Mouse (Mus musculus) embryo, embryonic 10.5 days (tissue): ENCODE results near the gene Gm49387.
A peak's percentile ranks its signal among the peaks of the same experiment; 100 is the strongest.

Source experiments
- DNase-seq: peaks from one replicate; pipeline ENCODE4 v3.0.0-alpha.2; 2015; ENCODE audit warnings: low spot score

Gene Gm49387

DNA sequence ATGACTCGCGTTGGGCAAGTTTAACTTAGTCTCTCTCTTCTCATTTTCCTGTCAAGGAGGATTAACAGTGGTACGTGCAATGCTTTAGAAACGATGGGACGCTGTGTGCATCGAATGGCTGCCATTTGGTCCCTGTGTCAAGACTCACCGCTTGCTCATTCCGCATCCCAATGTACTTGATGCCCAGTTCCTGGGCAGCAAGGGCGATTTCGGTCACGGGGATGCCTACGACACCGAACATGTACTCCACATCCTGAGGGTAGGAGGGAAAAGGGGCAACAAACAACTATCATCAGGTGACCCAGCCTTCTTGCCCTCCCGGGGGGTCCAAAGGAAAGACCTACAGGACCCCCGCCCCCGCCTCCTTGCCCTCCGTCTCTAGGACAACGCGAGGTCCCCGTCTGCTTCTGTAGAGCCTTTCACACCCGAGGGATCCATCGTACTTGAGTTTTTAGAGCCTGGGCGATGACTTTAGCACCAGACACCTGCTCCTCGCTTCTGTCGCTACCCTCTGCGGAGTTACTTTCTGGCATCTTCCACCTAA lies at the start of gene Gm49387:
Gene Gm49387 (minus strand): TSS at position 533 of the 544 bp plus-strand sequence.
- DNase-seq: no peak

DNA sequence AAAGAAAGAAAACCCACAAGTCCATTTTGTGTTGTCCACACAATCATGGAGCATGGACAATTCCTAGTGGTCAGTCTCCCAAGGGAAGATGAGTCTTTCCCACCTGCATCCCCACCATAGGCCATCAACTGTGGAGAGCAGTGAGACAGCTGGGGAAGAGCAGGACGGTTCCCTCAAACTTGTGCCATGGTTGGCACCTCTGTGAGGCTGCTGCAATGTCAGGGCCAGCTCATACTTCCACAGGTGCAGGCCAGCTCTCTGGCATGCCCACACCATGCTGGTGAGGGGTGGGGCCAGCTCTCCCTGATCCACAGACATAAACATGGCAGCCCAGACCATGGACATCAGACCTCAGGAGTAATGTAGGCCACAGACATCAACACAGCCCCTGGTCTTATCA lies 45.6 kb upstream of the Gm49387 start:
- no peak for DNase-seq

DNA sequence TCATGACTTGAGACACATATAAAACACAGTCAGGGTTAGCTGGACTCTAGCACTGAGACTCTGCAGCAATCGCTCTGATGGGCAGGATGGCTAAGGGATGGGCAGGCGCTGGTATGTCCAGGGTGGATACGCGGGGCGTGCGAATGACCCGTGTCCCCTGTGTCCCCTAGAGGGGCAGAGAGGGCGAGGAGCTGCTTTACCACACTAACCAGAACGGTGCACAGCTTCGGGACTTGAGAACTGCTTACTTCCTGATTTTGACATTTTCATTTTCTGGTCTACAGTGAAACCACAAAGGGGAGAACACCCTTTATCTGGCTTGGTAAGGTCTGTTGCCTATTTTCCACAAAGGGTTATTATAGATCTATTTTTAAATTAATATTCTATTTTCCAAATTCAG lies 45.0 kb upstream of the Gm49387 start:
- no peak for DNase-seq

DNA sequence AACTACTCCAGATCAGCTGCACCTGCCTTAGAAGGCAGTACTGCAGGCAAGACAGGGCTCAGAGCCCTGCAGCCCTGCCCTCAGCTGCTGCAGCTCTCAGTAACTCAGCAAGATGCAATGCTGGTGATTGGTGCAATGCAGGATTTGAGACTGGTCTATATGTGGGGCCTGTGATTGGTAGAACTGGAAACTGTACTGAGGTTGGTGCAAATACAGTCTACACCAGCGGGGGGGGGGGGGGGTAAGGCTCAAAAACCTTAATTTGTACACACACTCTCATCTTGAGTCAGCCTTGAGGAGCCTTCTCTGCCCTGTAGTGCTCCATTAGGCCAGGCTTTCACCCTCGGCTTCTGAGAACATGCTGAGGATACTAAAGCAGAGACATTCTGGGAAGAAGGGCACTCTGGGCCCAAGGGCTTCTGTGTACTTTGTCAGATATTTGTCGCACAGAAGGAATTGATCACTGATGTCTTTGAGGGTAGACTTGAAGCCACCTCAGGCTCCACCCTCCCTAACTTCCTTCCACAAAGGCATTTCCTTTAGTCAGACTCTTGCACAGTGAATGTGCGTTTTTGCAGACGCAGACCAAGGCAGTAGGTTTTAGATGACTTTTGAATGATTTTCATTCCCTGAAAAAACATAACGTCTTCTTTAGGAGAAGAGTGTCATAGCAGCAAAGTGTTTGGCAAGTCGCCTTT lies 43.8 kb upstream of the Gm49387 start:
- no peak for DNase-seq

DNA sequence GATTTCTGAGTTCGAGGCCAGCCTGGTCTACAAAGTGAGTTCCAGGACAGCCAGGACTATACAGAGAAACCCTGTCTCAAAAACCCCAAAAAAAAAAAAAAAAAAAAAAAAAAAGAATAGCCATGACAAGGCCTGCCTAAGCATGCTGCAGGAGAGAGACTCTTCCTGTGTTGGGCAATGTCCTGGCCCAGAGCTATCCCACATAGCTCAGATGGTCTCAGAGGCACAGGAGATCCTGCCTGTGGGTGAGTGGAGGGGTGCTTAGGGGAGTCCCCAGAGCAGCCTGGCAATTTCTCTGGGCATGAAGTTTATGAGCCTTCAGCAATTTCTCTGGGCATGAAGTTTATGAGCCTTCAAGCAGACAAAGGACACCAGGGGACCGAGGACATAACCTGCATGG lies 42.9 kb upstream of the Gm49387 start:
- DNase-seq: no peak

DNA sequence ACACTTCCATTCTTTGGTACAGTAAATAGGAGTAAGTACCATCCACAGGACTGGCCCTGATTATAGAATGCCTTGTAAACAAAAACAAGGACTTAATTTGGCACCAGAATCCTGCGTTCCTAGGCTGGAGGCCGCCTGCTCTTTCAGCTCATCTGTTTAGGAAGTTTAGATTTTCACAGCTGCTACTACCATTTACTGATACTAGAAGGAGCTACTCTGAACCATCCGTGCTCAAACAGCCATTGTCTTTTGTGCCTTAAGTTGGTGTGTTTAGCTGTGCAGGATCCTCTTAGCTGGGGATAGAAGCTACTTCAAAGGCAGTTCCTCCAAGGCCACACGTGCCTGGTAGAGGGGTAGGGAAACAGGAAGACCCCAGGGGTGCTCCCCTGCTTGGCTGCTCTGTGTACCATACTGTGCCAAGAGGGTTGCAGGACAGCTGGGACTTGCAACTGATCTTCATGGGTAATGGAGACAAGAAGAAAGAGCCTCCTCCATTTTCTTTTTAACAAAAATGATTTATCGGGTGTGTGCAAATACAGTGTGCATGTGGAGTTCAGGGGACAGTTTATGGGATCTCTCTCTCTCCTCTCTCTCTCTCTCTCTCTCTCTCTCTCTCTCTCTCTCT lies 41.4 kb upstream of the Gm49387 start:
- no peak for DNase-seq

DNA sequence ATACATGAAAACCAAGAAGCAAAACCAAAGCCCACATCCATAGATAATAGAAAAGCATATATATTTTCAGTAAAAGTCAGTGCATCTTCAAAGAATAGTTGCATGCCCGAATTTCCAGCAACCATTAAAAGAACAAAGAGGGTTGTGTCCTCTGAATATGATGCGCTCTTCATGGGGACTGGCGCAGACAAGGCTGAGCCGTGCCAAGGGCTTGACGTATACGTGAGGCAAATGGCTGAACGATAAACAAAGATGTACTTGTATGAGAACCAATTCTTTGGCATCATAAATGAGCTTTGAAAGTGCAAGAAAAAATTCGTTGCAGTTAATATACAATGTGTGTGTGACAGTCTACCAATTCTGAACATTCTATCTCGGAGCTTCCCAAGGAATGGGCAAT lies 40.6 kb upstream of the Gm49387 start:
- DNase-seq: no peak

DNA sequence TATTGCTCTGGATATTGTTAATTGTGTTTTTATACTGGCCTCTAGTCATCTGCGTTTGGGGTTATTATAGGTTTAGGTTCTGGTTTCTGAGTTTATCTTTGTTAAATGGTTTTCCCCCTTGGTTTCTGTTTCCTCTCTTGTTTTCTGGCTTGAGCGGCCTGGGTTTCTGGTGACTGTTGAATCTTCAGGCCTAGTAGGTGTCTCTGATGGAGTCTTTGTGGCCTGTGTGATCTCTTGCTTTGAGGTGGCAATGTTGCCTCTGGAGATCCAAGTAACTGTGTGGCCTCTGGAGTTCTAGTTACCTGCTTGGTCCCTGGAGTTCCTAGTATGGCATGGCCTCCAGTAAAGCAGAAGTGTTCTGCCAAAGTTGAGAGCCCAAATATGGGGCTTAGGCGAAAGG lies 40.0 kb upstream of the Gm49387 start:
- no peak for DNase-seq

DNA sequence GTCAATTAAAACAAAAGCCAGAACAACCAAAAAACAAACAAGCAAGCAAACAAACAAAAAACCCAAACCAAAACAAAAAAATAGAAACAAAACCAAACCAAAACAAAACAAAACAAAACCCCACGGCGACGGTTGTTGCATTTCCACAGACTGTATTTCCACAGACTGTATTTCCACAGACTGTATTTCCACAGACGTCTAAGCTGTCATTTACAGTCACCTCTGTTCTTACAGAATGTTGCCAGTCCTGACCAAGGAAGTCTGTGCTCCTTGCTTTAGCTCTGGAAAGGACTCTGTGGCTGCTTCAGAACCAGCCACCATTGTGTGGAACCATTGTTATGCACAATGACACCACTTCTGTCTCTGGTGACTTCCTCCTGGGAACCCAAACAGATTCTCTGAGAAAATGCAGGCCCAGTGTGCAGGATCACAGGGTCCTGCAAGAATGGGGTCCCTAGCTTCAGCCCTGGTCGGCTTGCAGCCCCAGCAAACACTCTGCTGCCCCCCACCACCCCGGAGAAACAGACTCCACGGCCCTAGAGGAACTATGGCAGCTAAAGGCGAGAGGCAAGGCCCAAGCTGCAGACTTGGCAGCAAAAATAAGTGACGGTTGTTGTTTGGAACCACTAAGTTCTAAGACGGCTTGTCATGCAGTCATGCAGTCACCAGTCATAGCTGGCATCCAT lies 31.1 kb upstream of the Gm49387 start:
- DNase-seq: no peak

DNA sequence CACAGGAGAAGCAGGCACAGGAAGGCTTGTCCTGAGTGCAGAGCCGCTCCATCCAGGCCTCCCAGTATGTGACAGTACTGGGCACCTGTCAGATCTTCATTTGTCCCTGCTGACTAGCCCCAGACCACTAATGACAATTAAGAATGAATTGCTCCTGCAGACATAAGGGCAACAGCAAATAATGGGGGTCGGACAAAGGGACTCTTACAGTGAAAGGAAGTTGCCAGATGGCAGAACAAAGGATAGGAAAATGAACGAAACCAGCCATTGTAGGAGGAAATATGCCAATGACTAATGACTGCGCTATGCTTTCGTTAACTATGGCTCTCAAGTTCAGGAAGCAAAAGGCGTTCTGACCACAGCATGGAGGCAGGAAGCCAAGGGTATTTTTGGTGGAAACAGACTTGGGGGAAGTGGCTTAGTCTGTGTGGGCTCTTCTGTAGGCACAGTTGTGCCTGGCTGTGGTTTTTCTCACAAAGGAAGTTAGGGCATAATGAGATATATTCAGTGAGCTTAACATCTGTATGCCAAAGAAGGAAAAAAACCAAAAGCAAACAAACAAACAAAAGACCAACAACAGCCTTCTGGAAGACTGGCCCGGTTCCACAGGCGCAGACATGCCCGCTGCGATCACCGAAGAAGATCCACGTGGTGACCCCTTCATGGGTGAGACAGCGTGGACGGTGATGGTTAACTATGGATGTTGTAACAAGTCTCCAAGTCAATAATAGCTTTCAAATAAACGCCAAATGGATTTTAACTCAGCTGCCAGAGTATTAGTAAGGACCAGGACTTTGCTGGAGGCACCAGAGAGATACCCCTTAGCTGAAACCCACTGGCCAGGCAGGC lies 29.2 kb upstream of the Gm49387 start:
- DNase-seq: peak; percentile 64

DNA sequence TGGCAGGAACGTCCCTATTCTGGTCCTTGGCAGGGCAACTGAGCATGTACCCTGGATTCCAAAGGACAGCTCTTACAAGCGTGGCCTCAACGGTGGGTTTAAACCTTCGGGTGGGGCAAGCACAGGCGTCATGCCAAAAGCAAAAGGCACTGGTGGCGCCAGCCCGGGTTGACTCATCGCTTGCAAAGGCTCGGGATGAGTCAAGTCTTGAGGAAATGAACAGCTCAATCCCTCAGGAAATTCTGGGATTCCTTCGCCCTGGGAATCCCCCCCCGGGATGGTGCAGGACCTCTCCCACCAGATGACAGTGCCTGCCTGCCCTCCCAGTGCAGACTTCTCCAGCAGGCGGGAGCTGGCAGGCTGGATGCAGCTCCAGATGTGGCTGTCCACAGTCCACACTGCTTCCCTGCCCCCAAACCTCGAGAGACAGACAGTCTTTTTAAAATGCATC lies 28.5 kb upstream of the Gm49387 start:
- no peak for DNase-seq

DNA sequence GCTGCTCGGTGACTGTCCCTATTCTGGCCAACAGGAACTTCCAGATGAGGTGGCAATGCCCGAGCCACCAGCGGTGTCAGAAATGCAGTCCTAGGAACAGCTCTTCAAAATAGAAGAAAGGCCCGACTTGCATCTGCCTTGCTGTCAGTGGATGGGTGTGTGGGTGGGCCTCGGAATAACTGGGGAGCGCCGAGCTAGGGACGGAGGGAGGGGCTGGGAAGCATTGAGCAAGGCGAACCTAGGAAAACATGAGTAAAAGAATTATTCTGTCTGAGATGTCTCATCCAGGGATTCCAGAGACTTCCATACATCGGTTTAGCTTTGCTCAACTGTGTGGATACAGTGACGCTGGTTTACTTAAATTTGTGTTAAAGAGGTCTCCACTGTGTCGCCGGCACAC lies 27.6 kb upstream of the Gm49387 start:
- DNase-seq: no peak

DNA sequence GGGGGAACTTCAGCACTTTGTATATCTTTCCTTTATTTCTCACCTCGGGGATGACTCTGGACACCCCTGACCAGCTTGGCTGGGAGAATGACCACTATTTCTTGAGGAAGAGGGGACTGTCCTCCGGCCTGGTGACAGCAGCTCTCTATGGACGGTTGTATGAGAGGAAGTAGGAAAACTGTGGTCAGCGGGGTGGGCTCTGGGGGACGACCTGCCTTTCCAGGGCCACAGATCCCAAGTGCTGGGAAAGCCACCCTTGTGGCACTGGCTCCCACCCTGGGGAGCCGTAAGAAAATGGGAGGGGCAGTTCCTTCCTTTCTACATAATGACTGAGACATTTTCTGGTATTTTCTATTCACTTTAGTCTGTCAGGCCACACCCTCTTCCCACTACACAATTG lies 27.1 kb upstream of the Gm49387 start:
- DNase-seq: no peak

DNA sequence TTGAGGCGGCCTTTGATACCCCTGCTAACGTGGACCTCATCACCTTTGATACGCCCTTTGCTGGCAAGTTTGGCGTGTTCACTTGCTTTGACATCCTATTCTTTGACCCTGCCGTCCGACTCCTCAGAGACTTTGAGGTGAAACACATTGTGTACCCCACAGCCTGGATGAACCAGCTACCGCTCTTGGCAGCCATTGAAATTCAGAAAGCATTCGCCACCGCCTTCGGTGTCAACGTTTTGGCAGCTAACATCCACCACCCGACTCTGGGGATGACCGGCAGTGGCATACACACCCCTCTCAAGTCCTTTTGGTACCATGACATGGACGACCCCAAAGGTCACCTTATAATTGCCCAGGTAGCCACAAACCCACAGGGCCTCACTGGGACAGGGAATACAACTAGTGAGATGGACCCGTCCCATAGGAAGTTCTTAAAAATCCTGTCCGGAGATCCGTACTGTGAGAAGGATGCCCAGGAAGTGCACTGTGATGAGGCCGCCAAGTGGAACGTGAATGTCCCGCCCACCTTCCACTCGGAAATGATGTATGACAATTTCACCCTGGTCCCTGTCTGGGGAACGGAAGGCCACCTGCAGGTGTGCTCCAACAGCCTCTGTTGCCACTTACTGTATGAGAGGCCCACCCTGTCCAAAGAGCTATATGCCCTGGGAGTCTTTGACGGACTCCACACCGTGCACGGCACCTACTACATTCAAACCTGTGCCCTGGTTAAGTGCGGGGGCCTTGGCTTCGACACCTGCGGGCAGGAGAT lies 26.4 kb upstream of the Gm49387 start:
- no peak for DNase-seq

DNA sequence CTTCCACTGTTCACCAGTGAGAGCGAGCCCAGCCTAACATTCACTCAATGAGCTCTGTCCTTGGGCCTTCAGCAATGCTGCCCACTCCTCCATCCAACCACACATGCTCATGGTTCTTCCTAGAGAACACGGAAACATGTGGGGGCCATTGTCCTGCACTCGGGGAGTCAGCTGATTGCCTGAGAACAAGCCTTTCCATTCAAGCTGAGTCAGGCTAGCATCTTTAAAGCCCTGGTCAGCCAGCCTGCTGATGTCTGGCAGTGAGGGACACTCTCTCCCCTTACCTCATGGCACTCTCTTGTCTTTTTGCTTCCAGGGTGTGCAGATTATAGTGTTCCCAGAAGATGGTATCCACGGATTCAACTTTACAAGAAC lies 24.9 kb upstream of the Gm49387 start:
- DNase-seq: no peak

DNA sequence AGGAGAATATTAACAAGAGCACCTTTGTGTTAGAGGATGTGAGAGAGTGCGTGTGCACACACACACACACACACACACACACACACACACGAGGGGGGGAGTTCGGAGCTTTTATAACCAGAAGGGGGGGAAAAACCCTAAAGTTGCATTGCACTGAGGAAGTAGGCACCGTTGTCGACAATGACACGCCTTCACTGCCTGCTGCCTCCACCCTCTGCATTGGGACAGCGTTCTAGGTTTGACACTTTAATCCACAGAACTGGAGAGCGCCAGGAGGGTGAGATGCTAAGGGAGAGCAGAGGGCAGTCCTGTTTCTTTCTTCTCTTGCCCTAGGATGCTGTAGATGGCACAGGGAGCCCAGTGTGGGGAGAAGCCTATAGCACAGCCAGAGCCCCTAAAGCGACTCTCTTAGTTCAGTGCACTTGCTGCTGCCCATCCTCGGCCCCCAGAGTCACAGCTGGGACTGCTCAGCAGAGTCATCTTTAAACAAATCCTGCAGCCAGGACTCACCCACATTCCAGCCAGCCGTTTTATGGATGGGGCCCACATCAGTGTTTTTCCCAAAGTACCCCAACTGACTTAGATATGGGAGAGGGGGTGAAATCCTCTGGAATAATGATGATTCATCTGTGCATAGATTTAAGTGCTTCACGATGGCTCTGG lies 24.4 kb upstream of the Gm49387 start:
- no peak for DNase-seq

DNA sequence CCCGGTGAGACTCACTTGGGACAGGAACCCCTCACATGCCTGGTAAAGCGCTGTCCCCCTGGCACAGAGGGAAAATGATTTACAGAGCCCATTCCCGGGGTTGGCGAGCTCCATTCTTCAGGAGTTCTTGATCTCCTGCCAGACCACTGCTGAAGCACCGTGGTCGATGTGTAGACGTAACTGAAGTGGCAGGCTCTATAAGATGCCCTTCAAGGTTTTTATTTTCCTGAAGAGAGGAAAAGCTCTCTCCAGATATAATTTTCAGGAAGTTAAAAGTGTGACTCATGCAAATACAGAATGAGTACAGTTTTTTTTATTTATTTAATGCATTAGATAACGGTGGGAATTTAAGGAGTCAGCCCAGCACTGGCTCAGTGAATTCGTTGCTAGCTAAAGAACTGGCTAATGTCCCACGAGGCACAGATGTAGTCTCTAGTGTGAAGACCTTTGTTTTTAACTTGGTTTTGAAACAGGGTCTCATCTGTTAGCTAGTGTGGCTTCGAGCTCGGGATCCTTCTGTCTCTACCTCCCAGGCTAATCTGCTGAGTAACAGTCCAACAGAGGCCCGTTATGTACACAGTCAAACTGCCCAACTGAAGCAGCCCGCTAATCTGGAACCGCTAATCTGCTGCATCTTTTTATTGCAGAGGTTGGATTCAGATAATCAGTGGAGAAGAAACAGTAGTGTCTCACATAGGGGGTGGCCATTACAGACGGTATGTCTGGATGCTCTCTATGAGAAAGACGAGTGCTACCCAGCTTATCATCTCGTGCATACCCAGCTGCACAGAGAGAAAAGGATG lies 23.6 kb upstream of the Gm49387 start:
- DNase-seq: no peak

DNA sequence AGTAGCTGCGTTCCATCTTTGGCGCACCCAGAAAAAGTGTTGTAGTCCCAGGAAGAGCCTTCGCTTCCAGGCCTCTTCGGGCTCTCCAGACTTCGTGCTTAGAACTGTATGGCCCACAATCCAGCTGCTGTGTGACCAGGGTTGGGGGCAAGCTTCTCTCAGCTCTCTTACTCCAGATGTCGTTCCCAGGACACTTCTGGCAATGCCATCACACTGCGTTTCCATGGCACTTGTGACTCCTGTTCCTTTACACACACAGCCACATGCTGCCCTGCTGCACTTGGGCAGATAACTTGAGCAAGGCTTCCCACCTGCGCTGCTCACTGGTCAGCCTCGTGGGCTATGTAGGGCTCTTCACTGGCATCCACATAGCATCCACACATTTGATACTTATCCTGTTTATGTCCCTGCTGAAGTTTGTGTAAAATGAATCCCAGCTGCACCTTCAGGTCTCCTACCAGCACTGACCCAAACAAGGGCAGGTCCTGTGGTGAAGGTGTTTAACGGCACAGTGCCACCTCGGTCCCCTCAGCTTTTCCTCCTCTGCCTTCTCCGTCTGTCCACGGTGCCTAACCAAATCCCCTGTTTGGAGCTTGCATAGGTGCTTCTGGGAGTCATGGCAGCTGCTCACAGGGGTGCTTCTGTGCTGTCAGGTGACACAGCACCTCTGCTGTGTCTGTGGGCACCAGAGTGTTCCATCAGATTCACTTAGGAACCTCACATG lies 22.9 kb upstream of the Gm49387 start:
- DNase-seq: no peak

DNA sequence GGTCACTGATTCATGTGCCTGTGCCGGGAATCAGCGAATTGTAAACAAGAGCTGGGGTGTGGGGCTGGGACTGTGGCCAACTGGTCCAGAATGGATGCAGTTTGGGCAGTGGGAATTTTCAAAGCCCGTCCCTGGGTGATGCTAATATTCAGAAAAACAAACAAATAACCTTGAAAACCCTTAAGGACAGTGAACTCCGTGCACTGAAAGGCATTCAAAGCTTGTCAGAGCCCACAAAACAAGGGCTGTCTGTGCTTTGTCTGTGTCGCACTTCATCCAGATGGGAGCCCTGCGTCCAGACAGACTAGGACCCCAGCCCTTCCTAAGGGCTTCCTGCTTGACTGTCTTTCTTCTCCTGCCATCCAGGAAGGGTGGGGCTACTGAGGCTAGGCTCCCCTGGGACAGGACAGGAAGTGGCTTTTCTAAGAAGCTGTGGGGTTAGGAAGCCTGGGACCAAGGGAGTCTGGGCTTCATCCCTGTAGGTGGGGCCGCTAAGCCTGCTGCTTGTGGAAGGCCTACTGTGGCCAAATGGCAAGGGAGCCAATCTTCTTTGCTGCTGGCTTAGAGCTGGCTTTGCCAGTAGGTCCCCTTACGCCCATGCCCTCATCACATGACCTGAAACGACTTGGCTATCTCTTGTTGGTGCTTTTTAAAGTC lies 22.0 kb upstream of the Gm49387 start:
- peak; percentile 68 for DNase-seq
